Mouse (Mus musculus): ENCODE results near the gene Hace1. TPM values are rescaled to one million over a fixed set of nuclear protein-coding genes. Genes with fewer than 3 reads are reported as not detected.

Gene Hace1
- polyA plus RNA-seq, 1 experiment from 2014 or later = 15.3 TPM

- no peak overlapping the region for H3K4me3 ChIP-seq
- H3K27me3 ChIP-seq = no peaks in the 10 kb centered on the region
- ATAC-seq = no peak
- H3K4me2 ChIP-seq = no peak overlapping the region
- 85% methylated on average over 3 of the region's 3 CpGs for WGBS
- H3K27ac ChIP-seq = no peak overlapping the region
- no peaks in the 10 kb centered on the region for H3K9me3 ChIP-seq (replicated peaks)
- no peaks in the 10 kb centered on the region for H3K4me1 ChIP-seq
- no peak overlapping the region for H3K9ac ChIP-seq
- peaks cover 7% of the 10 kb centered on the region; the same call in 1 of the 2 replicates for H3K36me3 ChIP-seq (ENCODE audit: poor library complexity, severe bottlenecking)
These were observed 133.2 kb downstream of the Hace1 start for GRCm38 (mm10) chr10:45710848-45711247.

- peaks cover 12% of the 10 kb centered on the region; the same call in 1 of the 2 replicates for H3K36me3 ChIP-seq (ENCODE audit: poor library complexity, severe bottlenecking)
- H3K4me2 ChIP-seq = no peak overlapping the region
- H3K27me3 ChIP-seq = no peaks in the 10 kb centered on the region
- peak; percentile 42; the same call in 1 of the 2 replicates for ATAC-seq
- H3K4me3 ChIP-seq = no peak overlapping the region
- no peaks in the 10 kb centered on the region for H3K4me1 ChIP-seq
- no peak overlapping the region for H3K27ac ChIP-seq
- 53% methylated on average over 4 of the region's 4 CpGs for WGBS
- no peaks in the 10 kb centered on the region for H3K9me3 ChIP-seq (replicated peaks)
- no peak overlapping the region for H3K9ac ChIP-seq
These were observed 133.7 kb downstream of the Hace1 start for GRCm38 (mm10) chr10:45711348-45711747.

Small RNA genes within 50 kb of the gene (microRNA-seq; reads per million reads assigned to microRNA genes)
- not detected for gene Gm27731

Other genes starting within 250 kb of the Hace1 start
- gene Bves, start 242.1 kb upstream of the Hace1 start, polyA plus RNA-seq (2015; fragmentation: Nextera tagmentation; extraction: Ambion mirVana) = 0.75 and 1.3 TPM in 2 replicates
- gene Lin28b, start 91.4 kb upstream of the Hace1 start, polyA plus RNA-seq (2015; fragmentation: Nextera tagmentation; extraction: Ambion mirVana) = 7.4 and 8.7 TPM in 2 replicates